Mouse (Mus musculus) lung, adult 2 months (tissue): Measurements from ENCODE around the gene Cyth1.

Experiments
- CTCF ChIP-seq: fragments of 200-500 bp; IDR thresholded peaks from 2 replicates; pipeline ENCODE4 v1.5.1; 2011; ENCODE audit warnings: mild to moderate bottlenecking, low read length, control low read depth; ENCODE audit not compliant: insufficient read depth
- POLR2A ChIP-seq: fragments of 200-500 bp; IDR thresholded peaks from 2 replicates; pipeline ENCODE4 v1.6.1; 2011; ENCODE audit warnings: low read depth, mild to moderate bottlenecking, control low read depth, low read length, borderline replicate concordance; ENCODE audit errors: extremely low read depth

GRCm38 (mm10) chr11:118256371-118256770 lies 8.0 kb upstream of the Cyth1 start:
- no peak for TF ChIP-seq CTCF
- no peak for TF ChIP-seq POLR2A
